Mouse (Mus musculus) spleen, adult 2 months (tissue): ENCODE results near the gene Rcan1.

ENCODE experiments used
- CTCF ChIP-seq: fragments of 200-500 bp; IDR thresholded peaks from 2 replicates; pipeline ENCODE4 v1.5.1; 2011; ENCODE audit warnings: mild to moderate bottlenecking, inconsistent platforms; ENCODE audit not compliant: insufficient read depth, insufficient read length, insufficient replicate concordance; ENCODE audit errors: extremely low read depth
- POLR2A ChIP-seq: fragments of 200-500 bp; IDR thresholded peaks from 2 replicates; pipeline ENCODE4 v1.6.1; 2011; ENCODE audit warnings: low read depth, low read length, inconsistent platforms

GRCm38 (mm10) chr16:92445377-92445776 lies 25.3 kb downstream of the Rcan1 start:
- TF ChIP-seq POLR2A = no peak
- TF ChIP-seq CTCF = peak; percentile 26; the same call in 1 of the 2 replicates
